Mouse (Mus musculus): ENCODE measurements around the gene Col18a1.

DNA sequence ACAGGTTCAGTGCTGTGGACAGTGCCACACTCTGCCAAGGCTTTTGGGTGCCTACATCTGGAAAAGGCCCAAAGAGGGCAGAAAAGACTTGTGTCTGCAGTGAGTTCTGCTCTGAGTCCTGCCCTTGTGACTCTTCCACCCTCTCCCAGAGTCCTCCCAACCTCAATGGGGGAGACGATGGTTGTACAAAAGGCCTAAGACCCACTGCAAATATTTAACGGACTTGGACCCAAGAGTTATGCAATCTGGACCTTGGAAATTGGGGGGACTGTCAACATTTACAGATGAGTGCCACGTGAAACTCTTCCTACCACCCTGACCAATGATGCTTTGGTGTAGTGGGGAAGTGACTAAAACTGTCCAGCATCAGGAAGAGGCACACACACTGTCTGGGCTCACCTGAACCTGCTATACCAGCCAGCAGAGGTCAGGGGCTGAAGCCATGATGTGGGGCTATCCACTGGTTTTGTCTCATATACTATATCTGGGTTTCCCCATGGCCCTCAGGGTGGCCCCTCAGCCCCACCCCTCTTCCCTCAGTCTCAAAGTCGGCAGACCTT lies 74.7 kb downstream of the Col18a1 start:
- TF ChIP-seq CTCF (IDR thresholded peaks at IDR 0.05; ENCODE audit: extremely low read depth, insufficient read length, insufficient replicate concordance, low read depth, low read length): no peak
- TF ChIP-seq POLR2A (IDR thresholded peaks at IDR 0.05; ENCODE audit: low read depth, low read length): no peak

Data from small intestine, adult 2 months (tissue).